Mouse (Mus musculus) MEL (cell line): ENCODE measurements around the gene Yipf1. TPM values are rescaled to one million over a fixed set of nuclear protein-coding genes. Genes with fewer than 3 reads are reported as not detected.
"Not testable (repeated sequence)": the region's sequence is repeated elsewhere in the genome, so short reads cannot be mapped to it uniquely, and the experiment has no call there.

Experiments used
- DNase-seq: peaks from one replicate; pipeline ENCODE4 v3.0.0; 2011; ENCODE audit warnings: low read depth, low spot score
- H3K27ac ChIP-seq: 2 replicates; pipeline ENCODE4 v1.5.1; 2012; ENCODE audit warnings: low read depth, mild to moderate bottlenecking, control low read depth, low read length, moderate library complexity; ENCODE audit not compliant: control insufficient read depth
- H3K27me3 ChIP-seq, 2 experiments: fragments of 150-350 bp in 1 of 2; sonication (generic) in 1 of 2; 2 replicates each; pipeline ENCODE4 v1.6.1; 2012; ENCODE audit warnings: low read length in 2 of 2, mild to moderate bottlenecking in 2 of 2, improper control_type of control experiment in 1 of 2, moderate library complexity in 1 of 2; ENCODE audit not compliant: insufficient read depth in 2 of 2, control insufficient read depth in 1 of 2
- H3K36me3 ChIP-seq, 2 experiments: 2 replicates each; pipeline ENCODE4 v1.6.1; 2012 to 2014; ENCODE audit warnings: low read length in 2 of 2, improper control_type of control experiment in 1 of 2, inconsistent platforms in 1 of 2, mild to moderate bottlenecking in 1 of 2; ENCODE audit not compliant: insufficient read depth in 2 of 2, control insufficient read depth in 1 of 2
- H3K4me1 ChIP-seq, 2 experiments: fragments of 150-350 bp in 1 of 2; sonication (generic) in 1 of 2; 2 replicates each; pipeline ENCODE4 v1.6.1; 2012; ENCODE audit warnings: low read length in 2 of 2, improper control_type of control experiment in 1 of 2, mild to moderate bottlenecking in 1 of 2; ENCODE audit not compliant: insufficient read depth in 2 of 2, control insufficient read depth in 1 of 2
- H3K4me3 ChIP-seq, 2 experiments: fragments of 150-350 bp in 1 of 2; sonication (generic) in 1 of 2; 2 replicates each; pipeline ENCODE4 v1.5.1; 2012; ENCODE audit warnings: low read depth in 2 of 2, low read length in 2 of 2, mild to moderate bottlenecking in 2 of 2, moderate library complexity in 2 of 2, control low read depth in 1 of 2, improper control_type of control experiment in 1 of 2; ENCODE audit not compliant: control insufficient read depth in 1 of 2, insufficient read depth in 1 of 2
- H3K79me2 ChIP-seq: 2 replicates; pipeline ENCODE4 v1.6.1; 2012; ENCODE audit warnings: mild to moderate bottlenecking, low read length, moderate library complexity; ENCODE audit not compliant: control insufficient read depth, poor library complexity, insufficient read depth
- H3K9ac ChIP-seq: 2 replicates; pipeline ENCODE4 v1.6.1; 2012; ENCODE audit warnings: low read depth, mild to moderate bottlenecking, control low read depth, low read length, moderate library complexity; ENCODE audit not compliant: control insufficient read depth, poor library complexity, severe bottlenecking
- H3K9me3 ChIP-seq: fragments of 150-350 bp; sonication (generic); replicated peaks from 2 replicates; pipeline ENCODE4 v1.6.1; 2012; ENCODE audit warnings: mild to moderate bottlenecking, low read length, improper control_type of control experiment, moderate library complexity; ENCODE audit not compliant: insufficient read depth
- BHLHE40 ChIP-seq: IDR thresholded peaks from 2 replicates; pipeline ENCODE4 v1.6.1; 2012; ENCODE audit warnings: low read depth, mild to moderate bottlenecking, inconsistent platforms, low read length, improper control_type of control experiment, borderline replicate concordance
- CHD2 ChIP-seq: IDR thresholded peaks from 2 replicates; pipeline ENCODE4 v1.6.1; 2011; ENCODE audit warnings: low read length, improper control_type of control experiment
- CTCF ChIP-seq, 3 experiments: IDR thresholded peaks in 2 of 3; conservative IDR thresholded peaks in 1 of 3; 2 replicates each; pipeline ENCODE4 v1.5.1; 2011 to 2012; ENCODE audit warnings: low read length in 3 of 3, low read depth in 2 of 3, mild to moderate bottlenecking in 2 of 3, improper control_type of control experiment in 1 of 3, inconsistent platforms in 1 of 3, mixed read lengths in 1 of 3, moderate library complexity in 1 of 3; ENCODE audit not compliant: control insufficient read depth in 1 of 3, insufficient read depth in 1 of 3, poor library complexity in 1 of 3, severe bottlenecking in 1 of 3
- E2F4 ChIP-seq: IDR thresholded peaks from 2 replicates; pipeline ENCODE4 v1.6.1; 2011; ENCODE audit warnings: low read depth, low read length, improper control_type of control experiment, borderline replicate concordance
- ETS1 ChIP-seq: IDR thresholded peaks from 2 replicates; pipeline ENCODE4 v1.6.1; 2012; ENCODE audit warnings: low read depth, mild to moderate bottlenecking, inconsistent platforms, low read length, improper control_type of control experiment, moderate library complexity
- GATA1 ChIP-seq: IDR thresholded peaks from 2 replicates; pipeline ENCODE4 v1.6.1; 2011; ENCODE audit warnings: low read depth, low read length, improper control_type of control experiment
- MAFK ChIP-seq: IDR thresholded peaks from 2 replicates; pipeline ENCODE4 v1.6.1; 2011; ENCODE audit warnings: low read depth, mild to moderate bottlenecking, low read length, improper control_type of control experiment, borderline replicate concordance
- MAZ ChIP-seq: IDR thresholded peaks from 2 replicates; pipeline ENCODE4 v1.6.1; 2012; ENCODE audit warnings: low read depth, mild to moderate bottlenecking, inconsistent platforms, low read length, improper control_type of control experiment
- NRF1 ChIP-seq: IDR thresholded peaks from 2 replicates; pipeline ENCODE4 v1.6.1; 2014; ENCODE audit warnings: low read depth, mild to moderate bottlenecking, inconsistent platforms, low read length, improper control_type of control experiment, moderate library complexity; ENCODE audit not compliant: poor library complexity, insufficient read depth, severe bottlenecking
- POLR2A ChIP-seq, 2 experiments: IDR thresholded peaks; 2 replicates each; pipeline ENCODE4 v1.6.1; 2011 to 2012; ENCODE audit warnings: low read length in 2 of 2, mild to moderate bottlenecking in 2 of 2, control low read depth in 1 of 2, improper control_type of control experiment in 1 of 2, low read depth in 1 of 2, moderate library complexity in 1 of 2; ENCODE audit not compliant: control insufficient read depth in 1 of 2, insufficient read depth in 1 of 2, poor library complexity in 1 of 2
- POLR2AphosphoS5 ChIP-seq: IDR thresholded peaks from 2 replicates; pipeline ENCODE4 v1.6.1; 2012; ENCODE audit warnings: low read depth, borderline replicate concordance, mild to moderate bottlenecking, inconsistent platforms, low read length, moderate library complexity, mixed read lengths
- RCOR1 ChIP-seq: IDR thresholded peaks from 2 replicates; pipeline ENCODE4 v1.6.1; 2012; ENCODE audit warnings: low read depth, mild to moderate bottlenecking, inconsistent platforms, low read length, improper control_type of control experiment
- SIN3A ChIP-seq: IDR thresholded peaks from 2 replicates; pipeline ENCODE4 v1.6.1; 2012; ENCODE audit warnings: low read length, improper control_type of control experiment, inconsistent platforms
- SMC3 ChIP-seq: IDR thresholded peaks from 2 replicates; pipeline ENCODE4 v1.6.1; 2011; ENCODE audit warnings: low read depth, low read length, improper control_type of control experiment
- TAL1 ChIP-seq: IDR thresholded peaks from 2 replicates; pipeline ENCODE4 v1.6.1; 2012; ENCODE audit warnings: mild to moderate bottlenecking, inconsistent platforms, low read length, moderate library complexity, mixed read lengths
- UBTF ChIP-seq: IDR thresholded peaks from 2 replicates; pipeline ENCODE4 v1.6.1; 2012; ENCODE audit warnings: low read depth, mild to moderate bottlenecking, inconsistent platforms, low read length, improper control_type of control experiment, moderate library complexity, borderline replicate concordance; ENCODE audit not compliant: insufficient read depth
- USF2 ChIP-seq, 2 experiments: IDR thresholded peaks; 2 replicates each; pipeline ENCODE4 v1.6.1; 2011 to 2012; ENCODE audit warnings: improper control_type of control experiment in 2 of 2, low read length in 2 of 2, borderline replicate concordance in 1 of 2, inconsistent platforms in 1 of 2, low read depth in 1 of 2, mild to moderate bottlenecking in 1 of 2; ENCODE audit not compliant: insufficient read depth in 1 of 2
- ZKSCAN1 ChIP-seq: IDR thresholded peaks from 2 replicates; pipeline ENCODE4 v1.6.1; 2012; ENCODE audit warnings: low read depth, mild to moderate bottlenecking, inconsistent platforms, low read length, improper control_type of control experiment, moderate library complexity
- ZMIZ1 ChIP-seq: IDR thresholded peaks from 2 replicates; pipeline ENCODE4 v1.6.1; 2012; ENCODE audit warnings: low read depth, mild to moderate bottlenecking, inconsistent platforms, low read length, improper control_type of control experiment, moderate library complexity
- ZNF384 ChIP-seq: IDR thresholded peaks from 2 replicates; pipeline ENCODE4 v1.6.1; 2012; ENCODE audit warnings: low read depth, mild to moderate bottlenecking, inconsistent platforms, low read length, improper control_type of control experiment
- polyA plus RNA-seq, 2 experiments: library from polyadenylated mRNA; stranded (reverse) in 1 of 2; unstranded in 1 of 2; fragments of >175 nt in 1 of 2; fragments of >200 nt in 1 of 2; gene quantifications; 2 replicates each; pipeline versions ENCODE4 v1.2.1 to v1.2.4; 2012; ENCODE audit warnings: low replicate concordance in 2 of 2, low read depth in 1 of 2; ENCODE audit not compliant: insufficient read length in 2 of 2, insufficient read depth in 1 of 2, missing spikeins in 1 of 2
- total RNA-seq: library from RNA; depleted of rRNA; stranded (reverse); fragments of 300-350 nt; gene quantifications from 2 replicates; pipeline ENCODE4 v1.2.3, GENCODE M21; 2012

The Yipf1 gene
- total and polyA plus RNA-seq, 3 experiments: 40.6 to 549 (median 43.5) TPM

DNA sequence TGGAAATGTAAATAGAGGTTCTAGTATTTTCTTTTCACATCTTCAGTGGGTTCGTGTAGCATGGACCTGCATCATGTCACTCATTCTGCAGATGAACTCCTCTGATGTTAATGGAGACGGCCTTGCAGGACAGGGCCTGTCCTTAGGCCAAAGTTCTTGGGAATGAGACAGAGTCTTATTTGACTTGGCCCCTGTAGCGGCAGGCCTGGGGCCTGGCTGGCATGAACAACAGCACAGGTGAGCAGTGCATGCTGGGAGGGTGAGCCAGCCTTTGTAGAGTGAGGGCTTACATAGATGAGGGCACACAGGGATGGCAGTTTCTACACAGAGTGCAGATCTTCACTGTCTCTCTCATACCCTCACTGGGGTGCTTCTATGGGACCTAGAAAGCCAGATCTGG, 39.4 kb downstream of the Yipf1 start (continued):
- TF ChIP-seq CTCF (IDR thresholded peaks at IDR 0.05 in 2 of 3, conservative IDR thresholded peaks at IDR 0.05 in 1 of 3; ENCODE audit: control insufficient read depth in 1 of 3, insufficient read depth in 1 of 3, low read depth in 2 of 3, low read length in 3 of 3, poor library complexity in 1 of 3, severe bottlenecking in 1 of 3): no peak
- TF ChIP-seq ZNF384: no peak
- TF ChIP-seq, all 39 proteins: peak for 0

DNA sequence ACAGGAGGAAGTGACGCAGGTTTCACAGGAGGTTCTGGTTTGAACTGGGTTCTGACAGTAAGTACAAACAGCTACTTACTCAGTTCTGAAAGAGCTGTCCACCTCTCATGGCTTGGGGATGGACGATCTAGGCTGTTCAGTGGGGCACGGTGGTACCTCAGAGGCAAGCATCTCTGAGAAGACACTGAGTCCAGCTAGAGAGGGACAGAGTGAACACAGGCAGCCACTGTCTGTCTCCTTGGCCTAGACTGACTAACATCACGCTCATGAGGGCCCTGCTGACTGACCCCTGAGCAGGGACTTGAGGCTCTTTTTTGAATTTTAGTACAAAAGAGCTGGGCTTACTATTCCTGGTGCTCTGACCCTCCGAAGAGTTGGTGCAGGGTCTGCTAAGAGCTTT, 40.0 kb downstream of the Yipf1 start:
- no peak overlapping the region for H3K27ac ChIP-seq
- H3K36me3 ChIP-seq: no peaks in the 10 kb centered on the region
- no peaks in the 10 kb centered on the region for H3K79me2 ChIP-seq
- peaks cover 3 to 6% of the 10 kb centered on the region in 2 experiments; a peak in 2 of 4 replicates for H3K4me1 ChIP-seq
- no peaks in the 10 kb centered on the region for H3K9me3 ChIP-seq
- TF ChIP-seq POLR2A (IDR thresholded peaks at IDR 0.05; ENCODE audit: control insufficient read depth in 1 of 2, insufficient read depth in 1 of 2, low read depth in 1 of 2, low read length in 2 of 2, poor library complexity in 1 of 2) (no peak), ZKSCAN1 (no peak)
- H3K4me3 ChIP-seq: no peak overlapping the region
- DNase-seq: no peak
- no peak overlapping the region for H3K9ac ChIP-seq
- H3K27me3 ChIP-seq: no peaks in the 10 kb centered on the region

DNA sequence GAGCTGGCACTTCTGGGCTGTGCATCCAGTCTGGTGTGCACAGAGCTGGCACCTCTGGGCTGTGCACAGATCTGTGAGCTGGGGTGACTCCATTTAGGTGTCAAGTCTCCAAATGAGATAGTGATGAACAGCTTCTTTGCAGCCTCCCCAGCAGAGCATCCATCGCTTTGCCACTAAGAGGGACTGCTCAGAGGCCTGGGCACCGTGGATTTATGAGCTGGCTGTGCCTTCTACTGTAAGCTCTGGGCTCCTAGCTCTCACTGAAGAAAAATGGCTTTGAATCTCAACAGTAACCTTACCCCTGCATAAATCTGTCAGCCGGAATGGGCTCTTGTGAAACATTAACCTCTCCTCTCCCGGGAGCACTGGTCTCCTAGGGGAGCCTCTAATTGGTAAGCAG, 40.4 kb downstream of the Yipf1 start:
- no peak for DNase-seq
- Histone ChIP-seq H3K9me3 (no peaks in the 10 kb centered on the region), H3K4me1 (peaks cover 3 to 6% of the 10 kb centered on the region in 2 experiments; a peak in 2 of 4 replicates), H3K4me3 (no peak overlapping the region)
- no peak for TF ChIP-seq MAFK
- TF ChIP-seq RCOR1: no peak
- no peak for TF ChIP-seq ETS1
- no peak for TF ChIP-seq MAZ
- TF ChIP-seq CHD2: no peak
- no peak for TF ChIP-seq ZKSCAN1
- TF ChIP-seq E2F4: no peak
- TF ChIP-seq CTCF (IDR thresholded peaks at IDR 0.05 in 2 of 3, conservative IDR thresholded peaks at IDR 0.05 in 1 of 3; ENCODE audit: control insufficient read depth in 1 of 3, insufficient read depth in 1 of 3, low read depth in 2 of 3, low read length in 3 of 3, poor library complexity in 1 of 3, severe bottlenecking in 1 of 3): no peak
- no peak for TF ChIP-seq SIN3A
- TF ChIP-seq NRF1: no peak
- TF ChIP-seq ZMIZ1: no peak
- no peak for TF ChIP-seq GATA1
- TF ChIP-seq USF2 (IDR thresholded peaks at IDR 0.05; ENCODE audit: borderline replicate concordance in 1 of 2, insufficient read depth in 1 of 2, low read depth in 1 of 2, low read length in 2 of 2): no peak
- TF ChIP-seq TAL1: no peak
- TF ChIP-seq SMC3: no peak
- TF ChIP-seq UBTF: no peak
- TF ChIP-seq POLR2AphosphoS5: no peak
- no peak for TF ChIP-seq POLR2A (IDR thresholded peaks at IDR 0.05; ENCODE audit: control insufficient read depth in 1 of 2, insufficient read depth in 1 of 2, low read depth in 1 of 2, low read length in 2 of 2, poor library complexity in 1 of 2)
- TF ChIP-seq BHLHE40: no peak
- TF ChIP-seq, all 39 proteins: peak for 0
- Histone ChIP-seq H3K9ac (no peak overlapping the region), H3K27me3 (no peaks in the 10 kb centered on the region), H3K79me2 (no peaks in the 10 kb centered on the region), H3K27ac (no peak overlapping the region), H3K36me3 (no peaks in the 10 kb centered on the region)

- not testable (repeated sequence) for H3K36me3 ChIP-seq, H3K27ac ChIP-seq
Measured at GRCm38 (mm10) chr4:107357172-107357571, 43.0 kb downstream of the Yipf1 start.

More at GRCm38 (mm10) chr4:107357172-107357571, 43.0 kb downstream of the Yipf1 start:
- not testable (repeated sequence) for H3K4me1 ChIP-seq, H3K27me3 ChIP-seq, H3K9me3 ChIP-seq, H3K9ac ChIP-seq, DNase-seq, H3K4me3 ChIP-seq, H3K79me2 ChIP-seq
